Mouse (Mus musculus) brain, embryonic 14.5 days (tissue): ENCODE measurements around the gene Chsy1.

ENCODE experiments used
- CTCF ChIP-seq: fragments of 200-500 bp; IDR thresholded peaks from 2 replicates; pipeline ENCODE4 v1.5.1; 2012; ENCODE audit warnings: inconsistent platforms, mild to moderate bottlenecking, moderate library complexity, borderline replicate concordance; ENCODE audit not compliant: insufficient read depth, insufficient read length; ENCODE audit errors: extremely low read depth
- POLR2A ChIP-seq: fragments of 200-500 bp; IDR thresholded peaks from 2 replicates; pipeline ENCODE4 v1.6.1; 2012; ENCODE audit warnings: mild to moderate bottlenecking, inconsistent platforms, borderline replicate concordance; ENCODE audit not compliant: poor library complexity, insufficient read depth, insufficient read length, severe bottlenecking; ENCODE audit errors: extremely low read depth

DNA sequence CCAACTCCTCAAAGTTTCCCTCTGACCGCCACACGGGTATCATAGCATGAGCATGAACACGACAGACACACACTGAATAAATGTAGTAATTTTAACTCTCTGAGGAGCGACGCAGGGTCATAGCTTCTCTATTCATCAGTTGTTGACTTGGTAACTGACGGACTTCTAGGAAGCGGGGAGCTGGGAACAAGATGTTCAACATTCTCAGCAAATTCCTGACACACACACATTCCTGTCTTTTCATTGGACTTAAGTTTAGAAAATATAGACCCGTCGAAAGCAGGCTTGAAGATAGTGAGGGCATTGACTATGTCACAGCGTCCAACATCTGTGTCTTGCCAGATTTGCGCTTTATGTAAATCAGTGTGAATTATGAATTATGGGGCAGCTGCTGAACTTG lies 2.1 kb upstream of the Chsy1 start:
- TF ChIP-seq POLR2A (no peak), CTCF (no peak)
